Mouse (Mus musculus) forebrain, embryonic 16.5 days (tissue): ENCODE data around the gene Galk1. TPM values are rescaled to one million over a fixed set of nuclear protein-coding genes. Genes with fewer than 3 reads are reported as not detected.

Experiments used
- ATAC-seq: fragments of 200-750 bp; cut with Nextera tagmentation; 2 replicates; pipeline ENCODE4 v1.8.0; 2017; ENCODE audit warnings: mild to moderate bottlenecking, moderate library complexity
- H3K27ac ChIP-seq: fragments of 300-500 bp; sonication (generic); 2 replicates; pipeline ENCODE4 v1.5.1; 2014; ENCODE audit warnings: low read length, control low read depth
- H3K27me3 ChIP-seq: fragments of 300-500 bp; sonication (generic); replicated peaks from 2 replicates; pipeline ENCODE4 v1.6.1; 2014; ENCODE audit warnings: low read length; ENCODE audit not compliant: control insufficient read depth, insufficient read depth
- H3K36me3 ChIP-seq: fragments of 300-500 bp; sonication (generic); 2 replicates; pipeline ENCODE4 v1.6.1; 2014; ENCODE audit not compliant: control insufficient read depth, insufficient read depth
- H3K4me1 ChIP-seq: fragments of 300-500 bp; sonication (generic); replicated peaks from 2 replicates; pipeline ENCODE4 v1.6.1; 2014; ENCODE audit warnings: low read length; ENCODE audit not compliant: control insufficient read depth, insufficient read depth
- H3K4me2 ChIP-seq: fragments of 300-500 bp; sonication (generic); 2 replicates; pipeline ENCODE4 v1.6.1; 2014; ENCODE audit warnings: mild to moderate bottlenecking, low read length, control low read depth
- H3K4me3 ChIP-seq: fragments of 300-500 bp; sonication (generic); replicated peaks from 2 replicates; pipeline ENCODE4 v1.5.1; 2014; ENCODE audit warnings: mild to moderate bottlenecking, low read length, control low read depth
- H3K9ac ChIP-seq: fragments of 300-500 bp; sonication (generic); replicated peaks from 2 replicates; pipeline ENCODE4 v1.6.1; 2014; ENCODE audit warnings: low read depth, low read length, control low read depth
- H3K9me3 ChIP-seq: fragments of 300-500 bp; sonication (generic); 2 replicates; pipeline ENCODE4 v1.6.1; 2016; ENCODE audit warnings: low read length; ENCODE audit not compliant: control insufficient read depth
- WGBS: fragments of 180-500 bp; shearing (Covaris S2); extraction: QIAGEN DNeasy Blood & Tissue Kit; methylation state at CpG from one replicate; pipeline ENCODE4 v1.1.7; 2014; 5-methylcytosine and 5-hydroxymethylcytosine counted together
- polyA plus RNA-seq: library from polyadenylated mRNA; unstranded; fragments of >200 nt; fragmentation: Nextera tagmentation; extraction: Ambion mirVana; gene quantifications from 2 replicates; pipeline ENCODE4 v1.2.1, GENCODE M21; 2015

The Galk1 gene
- polyA plus RNA-seq, 1 experiment from 2014 or later, result 64.2 TPM

DNA sequence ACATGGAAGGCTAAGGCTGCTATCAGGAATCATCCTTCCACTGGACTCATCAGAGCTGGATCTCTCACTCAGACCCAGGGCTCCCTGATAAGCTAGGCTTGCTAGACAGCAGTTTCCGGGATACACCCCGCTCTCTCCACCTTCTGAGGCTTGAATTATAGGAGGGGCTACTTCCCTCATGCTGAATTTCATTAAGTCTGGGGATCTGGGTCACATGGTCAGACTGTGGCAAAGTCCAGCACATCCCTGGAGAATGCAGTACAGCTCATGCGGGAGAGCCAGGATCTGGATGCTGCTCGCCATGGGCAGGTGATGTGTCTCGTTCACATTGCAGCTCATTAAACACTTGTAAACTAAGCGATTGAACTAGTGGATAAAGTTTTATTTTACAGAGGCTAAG is 41.5 kb downstream of the Galk1 start:
- no peak overlapping the region for H3K4me3 ChIP-seq
- H3K36me3 ChIP-seq, result peaks cover 11% of the 10 kb centered on the region
- H3K9me3 ChIP-seq, result no peaks in the 10 kb centered on the region
- peaks cover 15% of the 10 kb centered on the region; the same call in 1 of the 2 replicates for H3K27me3 ChIP-seq
- ATAC-seq, result no peak
- no peak overlapping the region for H3K27ac ChIP-seq
- no peak overlapping the region for H3K9ac ChIP-seq
- no peak overlapping the region for H3K4me2 ChIP-seq
- 76% methylated on average over 6 of the region's 6 CpGs for WGBS
- H3K4me1 ChIP-seq, result peaks cover 11% of the 10 kb centered on the region

GRCm38 (mm10) chr11:115970006-115970673 is 42.4 kb downstream of the Galk1 start:
- peaks cover 12% of the 10 kb centered on the region; the same call in 1 of the 2 replicates for H3K27me3 ChIP-seq
- peaks cover 17% of the 10 kb centered on the region for H3K36me3 ChIP-seq
- H3K4me2 ChIP-seq, result no peak overlapping the region
- peaks cover 9% of the 10 kb centered on the region for H3K4me1 ChIP-seq
- no peak overlapping the region for H3K4me3 ChIP-seq
- H3K9ac ChIP-seq, result no peak overlapping the region
- ATAC-seq, result no peak
- no peak overlapping the region for H3K27ac ChIP-seq
- WGBS, result 73% methylated on average over 15 of the region's 15 CpGs
- no peaks in the 10 kb centered on the region for H3K9me3 ChIP-seq

DNA sequence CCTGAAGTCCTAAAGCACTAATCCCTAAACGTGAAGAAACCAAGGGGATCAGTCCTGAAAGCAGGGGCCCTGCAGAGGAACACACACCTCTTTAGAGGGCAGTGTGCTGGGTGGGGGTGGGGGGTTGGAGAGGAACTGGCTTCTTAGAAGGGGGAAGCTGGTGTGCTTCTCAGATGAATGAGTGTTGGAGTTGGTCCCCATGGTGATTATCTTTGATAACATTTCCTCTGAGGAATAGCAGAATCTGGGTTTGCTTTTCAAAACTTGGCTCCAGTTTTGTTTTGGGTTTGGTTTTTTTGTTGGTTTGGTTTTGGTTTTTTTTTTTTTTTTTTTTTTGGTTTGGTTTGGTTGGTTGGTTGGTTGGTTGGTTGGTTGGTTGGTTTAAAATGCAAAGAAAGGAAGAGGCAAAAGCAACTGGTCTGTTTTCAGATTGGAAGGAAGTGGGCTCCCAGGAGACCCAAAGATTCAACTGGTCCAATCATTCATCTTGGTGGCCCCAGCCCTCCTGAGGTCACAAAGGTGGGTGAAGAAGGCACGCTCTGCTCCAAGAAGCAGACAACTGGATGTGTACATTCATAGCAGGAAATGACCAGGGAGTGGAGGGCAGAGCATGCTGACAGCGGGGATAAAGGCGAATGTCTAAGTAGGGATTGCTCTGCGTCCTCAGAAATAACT is 43.7 kb downstream of the Galk1 start:
- no peak overlapping the region for H3K4me3 ChIP-seq
- H3K9ac ChIP-seq, result no peak overlapping the region
- WGBS, result 68% methylated on average over 5 of the region's 5 CpGs
- peaks cover 29% of the 10 kb centered on the region for H3K36me3 ChIP-seq
- 0 out of 2 replicates have a peak, but pooled peaks cover under 1% of the 10 kb centered on the region for H3K27me3 ChIP-seq
- H3K4me1 ChIP-seq, result no peaks in the 10 kb centered on the region
- H3K27ac ChIP-seq, result no peak overlapping the region
- no peak overlapping the region for H3K4me2 ChIP-seq
- H3K9me3 ChIP-seq, result no peaks in the 10 kb centered on the region
- no peak for ATAC-seq

GRCm38 (mm10) chr11:115964977-115965604 is 47.4 kb downstream of the Galk1 start:
- WGBS, result 83% methylated on average over 10 of the region's 10 CpGs

DNA sequence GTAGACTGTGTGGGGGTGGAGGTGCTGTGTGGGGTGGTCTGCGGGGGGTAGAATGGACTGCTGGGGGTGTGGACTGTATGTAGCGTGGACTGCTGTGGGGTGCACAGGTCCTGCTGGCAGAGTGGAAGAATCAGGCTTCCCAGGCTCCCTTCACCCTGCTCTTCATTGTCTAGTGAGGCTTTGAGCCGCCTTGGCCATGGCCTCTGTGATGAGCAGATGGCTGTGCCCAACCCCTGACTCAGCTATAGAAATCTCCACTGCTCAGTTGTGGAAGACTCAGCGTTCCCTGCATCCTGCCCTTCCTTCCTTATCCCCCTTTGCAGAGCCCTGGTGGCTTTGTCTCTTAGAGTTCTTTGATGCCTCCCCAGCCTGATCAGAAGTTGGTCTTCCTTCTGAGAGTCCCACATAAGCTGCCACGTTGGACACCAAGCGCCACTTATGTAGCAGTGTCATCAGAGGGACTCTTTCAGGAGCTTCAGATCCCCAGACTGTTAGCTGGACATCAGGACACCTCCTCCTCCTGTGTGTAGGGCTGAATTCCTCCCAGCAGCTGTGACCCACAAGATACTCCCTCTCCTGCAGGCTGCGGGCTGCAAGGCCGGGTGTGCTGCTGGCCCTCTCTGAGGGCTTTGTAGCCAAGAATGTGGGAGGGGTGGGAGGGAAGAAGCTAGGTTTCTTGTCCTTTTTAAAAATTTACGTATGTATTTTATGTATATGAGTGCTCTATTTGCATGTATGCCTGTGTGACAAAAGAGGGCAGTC is 49.7 kb downstream of the Galk1 start:
- no peak overlapping the region for H3K9ac ChIP-seq
- WGBS, result 96% methylated on average over 9 of the region's 9 CpGs
- no peaks in the 10 kb centered on the region for H3K4me1 ChIP-seq
- no peaks in the 10 kb centered on the region for H3K9me3 ChIP-seq
- H3K4me2 ChIP-seq, result no peak overlapping the region
- no peak for ATAC-seq
- H3K36me3 ChIP-seq, result peaks cover 53% of the 10 kb centered on the region
- no peak overlapping the region for H3K27ac ChIP-seq
- no peaks in the 10 kb centered on the region for H3K27me3 ChIP-seq
- H3K4me3 ChIP-seq, result no peak overlapping the region

More at GRCm38 (mm10) chr11:115964977-115965604, 47.4 kb downstream of the Galk1 start:
- H3K27me3 ChIP-seq, result no peaks in the 10 kb centered on the region
- H3K4me1 ChIP-seq, result no peaks in the 10 kb centered on the region
- no peak for ATAC-seq
- H3K36me3 ChIP-seq, result peaks cover 50% of the 10 kb centered on the region
- no peak overlapping the region for H3K4me2 ChIP-seq
- no peaks in the 10 kb centered on the region for H3K9me3 ChIP-seq
- no peak overlapping the region for H3K27ac ChIP-seq
- no peak overlapping the region for H3K9ac ChIP-seq
- no peak overlapping the region for H3K4me3 ChIP-seq

GRCm38 (mm10) chr11:115959018-115959417 is 53.5 kb downstream of the Galk1 start:
- 93% methylated on average over 9 of the region's 9 CpGs for WGBS
- peaks cover 25% of the 10 kb centered on the region for H3K36me3 ChIP-seq
- H3K27me3 ChIP-seq, result no peaks in the 10 kb centered on the region
- peaks cover 6% of the 10 kb centered on the region; the same call in 1 of the 2 replicates for H3K4me1 ChIP-seq
- H3K9ac ChIP-seq, result no peak overlapping the region
- no peak for ATAC-seq
- no peak overlapping the region for H3K4me3 ChIP-seq
- no peaks in the 10 kb centered on the region for H3K9me3 ChIP-seq
- H3K27ac ChIP-seq, result no peak overlapping the region
- no peak overlapping the region for H3K4me2 ChIP-seq

Other genes with a start within 250 kb of the Galk1 start
- 29.1 and 29.8 TPM in 2 replicates for gene Tmem94, start 247.3 kb downstream of the Galk1 start, polyA plus RNA-seq
- 9.1 and 11.2 TPM in 2 replicates for gene Caskin2, start 199.1 kb downstream of the Galk1 start, polyA plus RNA-seq
- 25.8 and 28.3 TPM in 2 replicates for gene Tsen54, start 198.0 kb downstream of the Galk1 start, polyA plus RNA-seq
- 1.3 and 2.0 TPM in 2 replicates for gene Llgl2, start 188.7 kb downstream of the Galk1 start, polyA plus RNA-seq
- gene Myo15b, start 154.3 kb downstream of the Galk1 start, polyA plus RNA-seq, result 0.18 TPM in 1 of 2 replicates, not detected in the other
- 1.2 and 1.8 TPM in 2 replicates for gene Smim5, start 112.8 kb downstream of the Galk1 start, polyA plus RNA-seq
- gene Smim6, start 100.7 kb downstream of the Galk1 start, polyA plus RNA-seq, result 0.93 and 0.95 TPM in 2 replicates
- gene Sap30bp, start 79.4 kb downstream of the Galk1 start, polyA plus RNA-seq, result 56.2 and 60.7 TPM in 2 replicates
- gene Recql5, start 79.2 kb downstream of the Galk1 start, polyA plus RNA-seq, result 25.6 and 26.0 TPM in 2 replicates
- gene Itgb4, start 38.0 kb downstream of the Galk1 start, polyA plus RNA-seq, result 0.67 and 0.80 TPM in 2 replicates
- gene H3f3b, start 15.2 kb upstream of the Galk1 start, polyA plus RNA-seq, result 2,318 and 2,532 TPM in 2 replicates
- 37.6 and 42.1 TPM in 2 replicates for gene Unk, start 17.6 kb upstream of the Galk1 start, polyA plus RNA-seq
- 0.60 and 0.62 TPM in 2 replicates for gene Unc13d, start 65.2 kb upstream of the Galk1 start, polyA plus RNA-seq
- gene Wbp2, start 74.3 kb upstream of the Galk1 start, polyA plus RNA-seq, result 162 and 163 TPM in 2 replicates
- 6.6 and 8.7 TPM in 2 replicates for gene Trim47, start 114.5 kb upstream of the Galk1 start, polyA plus RNA-seq
- gene Trim65, start 118.4 kb upstream of the Galk1 start, polyA plus RNA-seq, result 2.0 TPM in 2 replicates
- gene Mrpl38, start 126.1 kb upstream of the Galk1 start, polyA plus RNA-seq, result 65.3 and 75.2 TPM in 2 replicates
- gene Fbf1, start 155.4 kb upstream of the Galk1 start, polyA plus RNA-seq, result 77.4 and 87.4 TPM in 2 replicates
- gene Ten1, start 186.1 kb upstream of the Galk1 start, polyA plus RNA-seq, result 69.9 and 92.8 TPM in 2 replicates
- 62.8 and 63.3 TPM in 2 replicates for gene Acox1, start 186.3 kb upstream of the Galk1 start, polyA plus RNA-seq
- 0.32 and 0.39 TPM in 2 replicates for gene Evpl, start 225.4 kb upstream of the Galk1 start, polyA plus RNA-seq